Mouse (Mus musculus): ENCODE data around the gene Ttc39a. TPM values are rescaled to one million over a fixed set of nuclear protein-coding genes. Genes with fewer than 3 reads are reported as not detected.

The Ttc39a gene
- polyA plus RNA-seq, 1 experiment from 2014 or later, result 7.3 TPM

GRCm38 (mm10) chr4:109484621-109485020, 78.2 kb downstream of the Ttc39a start, which contains the start of gene Rnf11:
TSS of gene Rnf11 (minus strand) at chr4:109484728.
- Histone ChIP-seq H3K27ac (ENCODE audit: low read length) (no peak within 1 kb of the TSS), H3K4me2 (ENCODE audit: low read depth, low read length) (no peak within 1 kb of the TSS), H3K4me3 (ENCODE audit: low read length) (no peak within 1 kb of the TSS), H3K36me3 (ENCODE audit: control insufficient read depth, insufficient read depth, low read length) (no peaks in the 10 kb centered on the region), H3K4me1 (replicated peaks; ENCODE audit: control insufficient read depth, insufficient read depth, low read length) (no peaks in the 10 kb centered on the region), H3K9me3 (ENCODE audit: control insufficient read depth, low read length) (no peaks in the 10 kb centered on the region), H3K27me3 (ENCODE audit: control insufficient read depth, insufficient read depth, low read depth, low read length) (no peaks in the 10 kb centered on the region), H3K9ac (ENCODE audit: low read length) (no peak within 1 kb of the TSS)
- 51% methylated on average over 3 of the region's 3 CpGs for WGBS
- ATAC-seq (ENCODE audit: low read depth), result no peak

GRCm38 (mm10) chr4:109488812-109489211, 82.4 kb downstream of the Ttc39a start:
- H3K27me3 ChIP-seq (ENCODE audit: control insufficient read depth, insufficient read depth, low read depth, low read length), result no peaks in the 10 kb centered on the region
- H3K4me2 ChIP-seq (ENCODE audit: low read depth, low read length), result no peak overlapping the region
- no peak for ATAC-seq (ENCODE audit: low read depth)
- H3K4me3 ChIP-seq (ENCODE audit: low read length), result no peak overlapping the region
- no peaks in the 10 kb centered on the region for H3K36me3 ChIP-seq (ENCODE audit: control insufficient read depth, insufficient read depth, low read length)
- no peak overlapping the region for H3K27ac ChIP-seq (ENCODE audit: low read length)
- no peak overlapping the region for H3K9ac ChIP-seq (ENCODE audit: low read length)
- no peaks in the 10 kb centered on the region for H3K9me3 ChIP-seq (ENCODE audit: control insufficient read depth, low read length)
- WGBS, result 50% methylated on average over 1 of the region's 1 CpGs
- H3K4me1 ChIP-seq (replicated peaks; ENCODE audit: control insufficient read depth, insufficient read depth, low read length), result no peaks in the 10 kb centered on the region

GRCm38 (mm10) chr4:109493581-109493980, 87.2 kb downstream of the Ttc39a start:
- ATAC-seq (ENCODE audit: low read depth), result no peak
- no peaks in the 10 kb centered on the region for H3K36me3 ChIP-seq (ENCODE audit: control insufficient read depth, insufficient read depth, low read length)
- H3K9ac ChIP-seq (ENCODE audit: low read length), result no peak overlapping the region

More at GRCm38 (mm10) chr4:109493581-109493980, 87.2 kb downstream of the Ttc39a start:
- no peak overlapping the region for H3K4me3 ChIP-seq (ENCODE audit: low read length)
- H3K9me3 ChIP-seq (ENCODE audit: control insufficient read depth, low read length), result no peaks in the 10 kb centered on the region
- no peaks in the 10 kb centered on the region for H3K27me3 ChIP-seq (ENCODE audit: control insufficient read depth, insufficient read depth, low read depth, low read length)
- H3K27ac ChIP-seq (ENCODE audit: low read length), result no peak overlapping the region
- no peaks in the 10 kb centered on the region for H3K4me1 ChIP-seq (replicated peaks; ENCODE audit: control insufficient read depth, insufficient read depth, low read length)
- H3K4me2 ChIP-seq (ENCODE audit: low read depth, low read length), result no peak overlapping the region

Other genes starting within 250 kb of the Ttc39a start
- gene Osbpl9, start 204.4 kb upstream of the Ttc39a start, polyA plus RNA-seq (2015; fragmentation: Nextera tagmentation; extraction: Ambion mirVana), result 76.0 and 80.0 TPM in 2 replicates
- gene Calr4, start 172.1 kb upstream of the Ttc39a start, polyA plus RNA-seq (2015; fragmentation: Nextera tagmentation; extraction: Ambion mirVana), result 0.13 and 0.18 TPM in 2 replicates
- 42.8 and 47.8 TPM in 2 replicates for gene Eps15, start 126.4 kb upstream of the Ttc39a start, polyA plus RNA-seq (2015; fragmentation: Nextera tagmentation; extraction: Ambion mirVana)
- 35.9 and 36.2 TPM in 2 replicates for gene Rnf11, start 78.1 kb downstream of the Ttc39a start, polyA plus RNA-seq (2015; fragmentation: Nextera tagmentation; extraction: Ambion mirVana)
- not detected in 2 replicates for gene 4930522H14Rik, start 124.7 kb downstream of the Ttc39a start, polyA plus RNA-seq (2015; fragmentation: Nextera tagmentation; extraction: Ambion mirVana)

Measured in lung, embryonic 16.5 days (tissue).